Mouse (Mus musculus): Measurements from ENCODE around the gene Polk.

Polk gene

GRCm38 (mm10) chr13:96462644-96463043, 79.7 kb downstream of the Polk start:
- DNase-seq (ENCODE audit: low spot score), result no peak

- no peak for DNase-seq (ENCODE audit: low spot score)
Observed at GRCm38 (mm10) chr13:96458606-96459005, 83.8 kb downstream of the Polk start.

DNA sequence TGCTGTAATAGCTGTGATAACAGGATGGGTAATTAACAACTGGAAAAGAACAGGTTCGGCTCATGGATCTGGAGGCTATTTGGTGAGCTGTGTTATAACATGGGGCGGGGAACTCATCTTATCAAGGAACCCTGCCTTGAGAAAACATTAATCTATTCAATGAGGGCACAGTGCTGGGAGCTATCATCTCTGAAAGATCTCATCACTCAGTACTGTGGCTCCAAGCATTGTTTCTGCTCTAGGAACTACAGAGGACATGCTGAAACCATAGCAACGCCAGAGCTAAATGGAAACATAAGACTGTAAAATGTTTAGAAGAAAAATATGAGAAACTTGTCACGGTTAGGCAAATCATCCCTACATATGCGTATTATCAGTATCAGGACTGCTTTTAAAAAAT, 84.4 kb downstream of the Polk start:
- no peak for DNase-seq (ENCODE audit: low spot score)

DNA sequence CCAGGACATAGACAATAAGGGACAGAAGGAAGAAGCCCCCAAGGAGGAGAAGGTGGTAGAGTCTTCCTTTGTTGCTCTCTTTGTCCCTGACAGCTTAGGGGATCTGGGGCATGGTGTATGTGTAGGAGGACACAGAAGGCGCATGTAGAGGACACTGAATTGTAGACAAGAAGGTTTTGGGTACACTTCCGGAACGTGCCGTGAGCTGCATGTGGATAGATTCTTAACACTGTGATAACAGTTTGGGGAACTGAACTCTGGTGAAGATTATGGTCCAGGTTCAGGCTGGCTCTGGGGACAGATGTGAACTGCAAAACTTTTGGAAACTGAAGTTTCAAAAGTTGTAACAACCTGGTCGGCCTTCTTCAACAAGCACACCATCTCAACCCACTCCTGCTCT, 84.8 kb downstream of the Polk start:
- no peak for DNase-seq (ENCODE audit: low spot score)

- DNase-seq (ENCODE audit: low spot score), result peak; percentile 91
Observed at GRCm38 (mm10) chr13:96454288-96454687, 88.1 kb downstream of the Polk start.

GRCm38 (mm10) chr13:96452621-96453020, 89.8 kb downstream of the Polk start:
- no peak for DNase-seq (ENCODE audit: low spot score)

- DNase-seq (ENCODE audit: low spot score), result no peak
Observed at GRCm38 (mm10) chr13:96451386-96452140, 90.8 kb downstream of the Polk start.

DNA sequence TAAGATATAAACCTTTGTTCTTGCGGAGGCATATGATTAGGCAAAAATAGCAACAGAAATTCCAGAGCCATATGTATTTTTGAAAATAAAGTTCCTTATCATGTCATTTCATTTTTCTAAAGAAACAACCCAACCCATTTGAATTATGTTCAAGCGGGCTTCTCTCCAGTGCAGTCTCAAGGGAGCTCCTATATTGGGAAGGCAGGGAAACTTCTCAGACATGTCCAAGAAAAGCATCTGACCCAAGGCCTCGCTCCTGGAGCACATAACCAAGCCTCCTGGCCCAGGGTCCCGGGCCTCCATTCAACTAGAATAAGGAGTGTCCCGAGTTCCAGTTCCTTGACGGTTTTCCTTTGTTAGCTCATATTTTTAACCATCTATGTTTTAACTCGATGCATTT, 91.5 kb downstream of the Polk start:
- peak; percentile 71 for DNase-seq (ENCODE audit: low spot score)

- no peak for DNase-seq (ENCODE audit: low spot score)
Observed at GRCm38 (mm10) chr13:96450205-96450856, 92.0 kb downstream of the Polk start.

DNA sequence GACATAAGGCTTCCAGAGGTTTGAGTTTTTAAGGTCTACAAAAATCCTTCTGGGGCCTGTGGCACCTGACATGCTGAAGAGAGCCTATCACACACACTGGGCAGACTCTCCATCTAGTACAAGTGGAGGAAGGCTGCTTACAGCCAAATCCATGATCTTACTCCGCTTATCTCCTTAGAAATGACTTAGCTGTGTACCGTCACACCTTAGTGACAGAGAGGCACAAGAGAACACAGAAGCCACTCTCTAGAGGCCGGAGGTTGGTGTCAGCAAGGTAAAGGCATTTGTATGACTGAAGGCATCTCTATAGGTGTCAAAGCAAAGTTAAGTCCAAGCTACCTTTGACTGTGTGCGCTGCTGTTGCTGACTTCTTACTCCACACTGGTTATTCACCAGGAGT, 101.9 kb downstream of the Polk start:
- DNase-seq (ENCODE audit: low spot score), result no peak

- DNase-seq (ENCODE audit: low spot score), result no peak
Observed at GRCm38 (mm10) chr13:96436921-96437320, 105.5 kb downstream of the Polk start.

GRCm38 (mm10) chr13:96435793-96436192, 106.6 kb downstream of the Polk start:
- no peak for DNase-seq (ENCODE audit: low spot score)

DNA sequence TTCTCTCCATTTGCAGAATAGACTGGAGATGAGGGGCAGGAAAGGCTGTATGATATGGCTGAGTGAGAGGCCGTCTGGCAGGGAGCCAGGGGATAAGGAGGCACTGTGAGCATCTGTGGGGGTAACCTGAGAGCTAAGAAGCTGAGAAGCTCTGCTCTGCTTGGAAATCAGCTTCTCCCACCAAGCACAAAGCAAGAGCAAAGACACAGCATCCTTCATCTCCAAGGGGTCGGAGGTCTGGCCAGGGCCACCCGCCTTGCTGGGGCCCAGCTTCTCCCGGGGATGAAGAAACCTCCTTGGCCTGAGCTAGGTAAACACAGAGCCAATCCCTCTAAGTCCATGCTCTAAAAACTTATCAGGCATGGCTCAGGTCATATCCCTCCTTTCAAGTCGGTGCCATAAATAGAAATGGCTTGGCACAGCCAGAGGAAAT, 107.5 kb downstream of the Polk start:
- no peak for DNase-seq (ENCODE audit: low spot score)

- no peak for DNase-seq (ENCODE audit: low spot score)
Observed at GRCm38 (mm10) chr13:96433648-96434190, 108.7 kb downstream of the Polk start.

- DNase-seq (ENCODE audit: low spot score), result no peak
Observed at GRCm38 (mm10) chr13:96433041-96433440, 109.3 kb downstream of the Polk start.

- DNase-seq (ENCODE audit: low spot score), result no peak
Observed at GRCm38 (mm10) chr13:96432376-96432811, 110.0 kb downstream of the Polk start.

GRCm38 (mm10) chr13:96431595-96432156, 110.7 kb downstream of the Polk start:
- peak; percentile 90 for DNase-seq (ENCODE audit: low spot score)
